Mouse (Mus musculus): ENCODE data around the gene Tpt1.

DNA sequence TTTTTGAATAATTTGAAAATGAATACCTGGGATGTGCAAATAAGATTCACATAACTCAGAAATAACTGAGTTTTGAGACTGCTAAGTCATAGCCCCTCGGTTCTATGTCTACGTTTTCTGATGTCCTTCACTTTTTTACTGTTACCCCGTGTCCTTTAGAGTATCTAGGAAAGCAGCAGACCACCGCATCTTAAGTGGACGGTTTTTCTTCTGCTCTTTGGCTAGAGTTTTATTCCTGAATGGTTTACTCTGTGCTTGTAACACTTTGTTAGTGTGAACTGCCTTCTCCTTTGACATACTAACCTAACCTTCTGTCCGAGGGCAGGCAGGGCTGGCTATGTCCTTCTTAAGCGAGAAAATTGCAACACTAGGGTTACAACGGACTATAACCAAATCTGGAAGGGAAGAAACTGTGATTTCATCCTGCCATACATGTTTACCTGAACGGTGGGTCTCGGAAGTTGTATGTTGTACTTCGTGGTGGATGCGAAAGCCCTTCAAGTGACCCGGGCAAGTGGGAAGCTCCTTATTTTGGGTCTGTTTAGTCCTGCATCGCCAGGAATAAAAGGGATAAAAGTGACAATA is 690 bp upstream of the Tpt1 start:
- TF ChIP-seq CTCF (IDR thresholded peaks at IDR 0.05; ENCODE audit: insufficient read depth, low read depth, low read length) (no peak), POLR2A (IDR thresholded peaks at IDR 0.05; ENCODE audit: insufficient read depth, low read depth, low read length) (no peak)
